Mouse (Mus musculus): ENCODE results near the gene Gm26920. TPM values are rescaled to one million over a fixed set of nuclear protein-coding genes. Genes with fewer than 3 reads are reported as not detected.
"Not testable (repeated sequence)": the region's sequence is repeated elsewhere in the genome, so short reads cannot be mapped to it uniquely, and the experiment has no call there.

Gene Gm26920
- under 1 TPM in 1 of 2 experiments, not detected in 1; 0.64 TPM for total RNA-seq (2021)
- long read RNA-seq, partial matches to known transcripts, result 0 of 4 reads
- long read RNA-seq, other reads (novel, unspliced or antisense), result 4 of 4 reads

GRCm38 (mm10) chr7:30090092-30090969 lies at the start of gene Gm26920, which contains the start of gene Zfp566:
Gene Gm26920 (minus strand): TSS chr7:30090410.
Gene Zfp566 (minus strand): TSS chr7:30090527.
- DNase-seq (ENCODE audit: low spot score in 2 of 2), result peak; percentile 95 to 97

- peak in 1 of 2 experiments; percentile 53 for DNase-seq (ENCODE audit: low spot score in 2 of 2)
Measured at GRCm38 (mm10) chr7:30136826-30137225, 46.6 kb upstream of the Gm26920 start.

GRCm38 (mm10) chr7:30132396-30132795 lies 42.2 kb upstream of the Gm26920 start:
- DNase-seq (ENCODE audit: low spot score in 2 of 2), result no peak

GRCm38 (mm10) chr7:30129900-30130299 lies 39.7 kb upstream of the Gm26920 start:
- no peak for DNase-seq (ENCODE audit: low spot score in 2 of 2)

GRCm38 (mm10) chr7:30122188-30122530 lies 31.9 kb upstream of the Gm26920 start:
- no peak for DNase-seq (ENCODE audit: low spot score in 2 of 2)

- DNase-seq (ENCODE audit: low spot score in 2 of 2), result peak; percentile 89 to 91
Measured at GRCm38 (mm10) chr7:30121308-30122187, 31.3 kb upstream of the Gm26920 start, which contains the start of gene Zfp382. Gene Zfp382 (plus strand): TSS chr7:30121942.

- DNase-seq (ENCODE audit: low spot score in 2 of 2), result not testable (repeated sequence)
Measured at GRCm38 (mm10) chr7:30117935-30118334, 27.7 kb upstream of the Gm26920 start.

- DNase-seq (ENCODE audit: low spot score in 2 of 2), result no peak
Measured at GRCm38 (mm10) chr7:30116076-30116475, 25.9 kb upstream of the Gm26920 start.

- DNase-seq (ENCODE audit: low spot score in 2 of 2), result peak; percentile 82 to 91
Measured at GRCm38 (mm10) chr7:30099297-30099696, 9.1 kb upstream of the Gm26920 start.

- DNase-seq (ENCODE audit: low spot score in 2 of 2), result no peak
Measured at GRCm38 (mm10) chr7:30095551-30096125, 5.4 kb upstream of the Gm26920 start.

- DNase-seq (ENCODE audit: low spot score in 2 of 2), result peak; percentile 88 to 97
Measured at GRCm38 (mm10) chr7:30094646-30095429, 4.6 kb upstream of the Gm26920 start, which contains the start of gene Zfp260. Gene Zfp260 (plus strand): TSS chr7:30094777.

- DNase-seq (ENCODE audit: low spot score in 2 of 2), result no peak
Measured at GRCm38 (mm10) chr7:30093918-30094415, 3.8 kb upstream of the Gm26920 start.

GRCm38 (mm10) chr7:30092666-30093065 lies 2.5 kb upstream of the Gm26920 start:
- DNase-seq (ENCODE audit: low spot score in 2 of 2), result no peak

- DNase-seq (ENCODE audit: low spot score in 2 of 2), result no peak
Measured at GRCm38 (mm10) chr7:30090970-30091585, 868 bp upstream of the Gm26920 start.

- DNase-seq (ENCODE audit: low spot score in 2 of 2), result no peak
Measured at GRCm38 (mm10) chr7:30089405-30089804, 805 bp downstream of the Gm26920 start.

GRCm38 (mm10) chr7:30086524-30086923 lies 3.7 kb downstream of the Gm26920 start:
- peak in 1 of 2 experiments; percentile 64 for DNase-seq (ENCODE audit: low spot score in 2 of 2)

GRCm38 (mm10) chr7:30072146-30073028 lies 17.8 kb downstream of the Gm26920 start, which contains the start of gene Zfp82:
Gene Zfp82 (minus strand): TSS chr7:30072900.
- DNase-seq (ENCODE audit: low spot score in 2 of 2), result peak; percentile 74 to 89

GRCm38 (mm10) chr7:30064622-30065021 lies 25.6 kb downstream of the Gm26920 start:
- DNase-seq (ENCODE audit: low spot score in 2 of 2), result no peak

GRCm38 (mm10) chr7:30062478-30062877 lies 27.7 kb downstream of the Gm26920 start:
- DNase-seq (ENCODE audit: low spot score in 2 of 2), result no peak
